Mouse (Mus musculus): Measurements from ENCODE around the gene Mchr1.

DNA sequence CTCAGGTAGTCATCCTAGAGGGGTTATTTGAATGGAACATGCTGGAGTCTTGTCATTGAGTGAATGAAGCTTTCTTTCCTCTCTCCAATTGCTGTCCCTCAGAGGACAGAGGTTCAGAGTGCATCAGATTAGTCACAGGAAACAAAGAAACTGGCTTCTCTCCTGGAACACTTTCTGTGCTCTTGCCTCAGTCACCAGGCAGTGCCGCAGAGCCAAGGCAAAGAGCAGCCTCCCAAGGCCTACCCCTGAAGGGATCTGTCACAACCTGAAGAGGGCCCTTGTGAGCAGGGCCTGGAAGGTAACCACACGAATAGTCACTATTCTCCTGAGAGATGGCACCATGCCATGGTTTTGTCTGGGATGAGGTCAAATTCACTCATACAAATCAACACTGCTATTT lies 18.3 kb downstream of the Mchr1 start:
- TF ChIP-seq CTCF (IDR thresholded peaks at IDR 0.05; ENCODE audit: low read depth, low read length) (no peak), POLR2A (IDR thresholded peaks at IDR 0.05; ENCODE audit: borderline replicate concordance, low read depth, low read length) (no peak)

Measured in bone marrow macrophage, adult 2 months (primary cell).